Mouse (Mus musculus): ENCODE measurements at regions not wholly inside any gene's neighbourhood (a gene's known extent, or its start where the extent isn't known, plus 50 kb on each side); places are given as distances from the start of the nearest gene placed in this dataset.

DNA sequence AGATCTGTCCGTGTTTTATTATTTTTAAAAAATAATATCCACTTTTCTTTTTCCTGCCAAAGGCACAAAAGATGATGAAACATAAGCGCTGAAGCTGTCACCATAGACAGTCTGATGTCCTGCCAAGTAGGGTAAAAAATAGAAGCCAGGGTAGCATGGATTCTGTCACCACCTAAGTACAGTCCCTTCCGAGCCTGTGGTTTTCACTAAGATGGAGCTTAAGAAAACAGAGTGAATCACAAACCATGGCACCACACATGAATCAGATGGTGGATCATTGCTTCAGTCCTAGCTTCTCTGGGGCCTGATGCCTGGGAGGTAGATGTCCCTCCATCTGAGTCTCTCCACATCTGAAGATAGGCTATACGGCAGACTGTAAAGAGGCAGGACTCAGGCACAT is 55.9 kb upstream of the Fmod start:
- H3K4me2 ChIP-seq (ENCODE audit: low read length): no peak overlapping the region
- no peaks in the 10 kb centered on the region for H3K27me3 ChIP-seq (ENCODE audit: control insufficient read depth, insufficient read depth, low read length)
- peaks cover 6 to 16% of the 10 kb centered on the region in 2 experiments; a peak in 2 of 4 replicates for H3K4me1 ChIP-seq (ENCODE audit: control insufficient read depth in 2 of 2, insufficient read depth in 2 of 2, low read length in 2 of 2)
- no peak overlapping the region for H3K4me3 ChIP-seq (ENCODE audit: control insufficient read depth in 1 of 2, insufficient read depth in 1 of 2, low read depth in 1 of 2, low read length in 2 of 2)
- no peaks in the 10 kb centered on the region for H3K36me3 ChIP-seq (ENCODE audit: control insufficient read depth, insufficient read depth, low read length)
- 74% methylated on average over 4 of the region's 4 CpGs for WGBS
- no peaks in the 10 kb centered on the region for H3K9me3 ChIP-seq (ENCODE audit: control insufficient read depth, low read length)
- H3K9ac ChIP-seq (ENCODE audit: low read length): no peak overlapping the region
- no peak overlapping the region for H3K27ac ChIP-seq (replicated peaks in 1 of 2; ENCODE audit: control insufficient read depth in 1 of 2, insufficient read depth in 1 of 2, low read depth in 2 of 2, low read length in 2 of 2)
- ATAC-seq (ENCODE audit: insufficient number of reproducible peaks, insufficient read depth, low FRiP score, low read depth): no peak

DNA sequence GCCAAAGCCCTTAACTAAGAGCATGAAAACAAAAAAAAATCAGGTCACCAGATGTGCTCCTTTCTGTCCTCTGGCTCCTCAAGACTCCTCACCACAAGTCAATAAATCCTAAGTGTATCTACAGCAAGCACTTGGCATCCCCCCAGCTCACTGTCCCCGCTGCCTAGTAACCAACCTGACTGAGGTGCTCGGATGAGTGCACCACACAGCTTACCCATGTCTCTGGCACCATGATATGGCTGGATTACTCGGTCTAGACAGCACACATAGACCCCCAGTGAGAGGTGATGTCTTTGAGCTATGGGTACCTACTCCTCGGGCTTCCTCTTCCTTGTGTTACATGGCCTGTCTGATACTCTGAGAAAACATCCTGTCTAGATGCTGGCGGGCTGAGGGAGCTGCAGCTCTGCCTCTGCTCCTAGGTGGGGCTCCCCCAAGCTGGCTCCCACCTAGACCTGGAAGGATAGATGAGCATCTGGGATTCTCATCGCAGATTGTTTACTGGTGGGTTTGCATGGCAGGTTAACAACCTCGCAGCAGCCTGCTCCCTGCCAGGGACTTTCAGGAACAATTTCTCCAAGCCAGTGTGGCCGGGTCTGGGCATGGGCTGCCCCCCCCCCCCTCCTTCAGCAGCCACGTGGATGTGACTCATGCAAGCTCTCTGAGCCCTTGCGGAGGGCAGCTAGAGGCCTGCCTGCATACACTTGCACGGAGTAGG is 57.2 kb upstream of the Prelp start:
- WGBS: 47% methylated on average over 11 of the region's 11 CpGs
- Histone ChIP-seq H3K9ac (ENCODE audit: low read length) (peak overlapping the region; percentile 49; the same call in 1 of the 2 replicates), H3K4me2 (ENCODE audit: low read length) (peak overlapping the region; percentile 23; the same call in 1 of the 2 replicates), H3K9me3 (ENCODE audit: control insufficient read depth, low read length) (no peaks in the 10 kb centered on the region), H3K4me3 (ENCODE audit: control insufficient read depth in 1 of 2, insufficient read depth in 1 of 2, low read depth in 1 of 2, low read length in 2 of 2) (no peak overlapping the region), H3K27me3 (ENCODE audit: control insufficient read depth, insufficient read depth, low read length) (no peaks in the 10 kb centered on the region), H3K36me3 (ENCODE audit: control insufficient read depth, insufficient read depth, low read length) (no peaks in the 10 kb centered on the region), H3K27ac (replicated peaks in 1 of 2; ENCODE audit: control insufficient read depth in 1 of 2, insufficient read depth in 1 of 2, low read depth in 2 of 2, low read length in 2 of 2) (no peak overlapping the region), H3K4me1 (ENCODE audit: control insufficient read depth in 2 of 2, insufficient read depth in 2 of 2, low read length in 2 of 2) (peaks cover 6 to 16% of the 10 kb centered on the region in 2 experiments; a peak in 2 of 4 replicates)
- ATAC-seq (ENCODE audit: insufficient number of reproducible peaks, insufficient read depth, low FRiP score, low read depth): no peak

DNA sequence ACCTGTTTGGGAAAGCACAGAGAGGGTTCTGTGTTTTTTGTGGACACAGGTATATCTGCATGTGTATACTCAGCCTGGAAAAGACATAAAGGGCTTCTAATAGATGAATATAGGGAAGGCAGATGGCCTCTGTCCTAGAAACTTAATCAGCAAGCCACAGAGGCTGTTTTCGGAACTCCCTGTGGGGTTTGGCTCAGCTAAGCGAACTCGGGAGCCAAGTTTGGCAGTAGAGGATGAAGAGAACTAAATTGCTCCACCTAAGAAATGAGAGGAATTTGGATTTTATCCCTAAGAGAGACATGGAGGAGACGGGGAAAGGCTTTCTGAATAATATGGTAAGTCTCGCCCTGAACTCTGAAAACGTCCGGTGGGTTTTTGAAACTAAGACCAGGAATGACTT is 56.0 kb upstream of the Prelp start:
- H3K4me2 ChIP-seq (ENCODE audit: low read length): no peak overlapping the region
- H3K27ac ChIP-seq (replicated peaks in 1 of 2; ENCODE audit: control insufficient read depth in 1 of 2, insufficient read depth in 1 of 2, low read depth in 2 of 2, low read length in 2 of 2): no peak overlapping the region
- no peaks in the 10 kb centered on the region for H3K36me3 ChIP-seq (ENCODE audit: control insufficient read depth, insufficient read depth, low read length)
- H3K27me3 ChIP-seq (ENCODE audit: control insufficient read depth, insufficient read depth, low read length): no peaks in the 10 kb centered on the region
- H3K4me1 ChIP-seq (ENCODE audit: control insufficient read depth in 2 of 2, insufficient read depth in 2 of 2, low read length in 2 of 2): peaks cover 6 to 16% of the 10 kb centered on the region in 2 experiments; a peak in 2 of 4 replicates
- H3K4me3 ChIP-seq (ENCODE audit: control insufficient read depth in 1 of 2, insufficient read depth in 1 of 2, low read depth in 1 of 2, low read length in 2 of 2): no peak overlapping the region
- no peak overlapping the region for H3K9ac ChIP-seq (ENCODE audit: low read length)
- ATAC-seq (ENCODE audit: insufficient number of reproducible peaks, insufficient read depth, low FRiP score, low read depth): no peak
- no peaks in the 10 kb centered on the region for H3K9me3 ChIP-seq (ENCODE audit: control insufficient read depth, low read length)
- 76% methylated on average over 7 of the region's 7 CpGs for WGBS

DNA sequence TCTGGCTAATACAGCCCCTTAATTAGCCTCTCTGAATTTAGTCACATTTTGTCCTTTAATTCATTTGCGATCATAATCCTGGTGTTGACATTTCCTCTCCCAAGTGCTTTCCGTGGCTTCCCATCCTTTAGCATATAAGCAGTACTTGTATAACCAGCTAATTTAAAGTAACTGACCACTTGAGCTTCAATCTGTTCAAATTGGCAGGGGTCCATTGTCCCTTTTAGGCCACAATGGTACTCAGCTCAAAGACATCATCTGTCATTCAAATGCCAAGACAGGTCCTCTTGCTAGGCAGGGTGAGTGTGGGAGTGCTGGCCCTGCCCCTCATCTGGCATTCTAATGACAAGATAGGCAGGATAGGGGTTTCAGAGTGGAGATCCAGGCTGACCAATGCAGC is 52.6 kb upstream of the Prelp start:
- Histone ChIP-seq H3K4me3 (ENCODE audit: control insufficient read depth in 1 of 2, insufficient read depth in 1 of 2, low read depth in 1 of 2, low read length in 2 of 2) (no peak overlapping the region), H3K27me3 (ENCODE audit: control insufficient read depth, insufficient read depth, low read length) (no peaks in the 10 kb centered on the region), H3K4me2 (ENCODE audit: low read length) (no peak overlapping the region), H3K9ac (ENCODE audit: low read length) (no peak overlapping the region), H3K9me3 (ENCODE audit: control insufficient read depth, low read length) (no peaks in the 10 kb centered on the region), H3K27ac (replicated peaks in 1 of 2; ENCODE audit: control insufficient read depth in 1 of 2, insufficient read depth in 1 of 2, low read depth in 2 of 2, low read length in 2 of 2) (no peak overlapping the region), H3K4me1 (ENCODE audit: control insufficient read depth in 2 of 2, insufficient read depth in 2 of 2, low read length in 2 of 2) (peaks cover 2 to 9% of the 10 kb centered on the region in 2 experiments; a peak in 2 of 4 replicates), H3K36me3 (ENCODE audit: control insufficient read depth, insufficient read depth, low read length) (no peaks in the 10 kb centered on the region)
- ATAC-seq (ENCODE audit: insufficient number of reproducible peaks, insufficient read depth, low FRiP score, low read depth): no peak
- WGBS: 73% methylated on average over 2 of the region's 2 CpGs

GRCm38 (mm10) chr1:133971290-133971689 is 50.1 kb upstream of the Prelp start:
- no peak overlapping the region for H3K27ac ChIP-seq (replicated peaks in 1 of 2; ENCODE audit: control insufficient read depth in 1 of 2, insufficient read depth in 1 of 2, low read depth in 2 of 2, low read length in 2 of 2)
- no peak overlapping the region for H3K9ac ChIP-seq (ENCODE audit: low read length)
- no peak for ATAC-seq (ENCODE audit: insufficient number of reproducible peaks, insufficient read depth, low FRiP score, low read depth)
- no peaks in the 10 kb centered on the region for H3K27me3 ChIP-seq (ENCODE audit: control insufficient read depth, insufficient read depth, low read length)
- peaks cover 0 to 4% of the 10 kb centered on the region in 2 experiments; a peak in 1 of 4 replicates for H3K4me1 ChIP-seq (ENCODE audit: control insufficient read depth in 2 of 2, insufficient read depth in 2 of 2, low read length in 2 of 2)
- H3K4me3 ChIP-seq (ENCODE audit: control insufficient read depth in 1 of 2, insufficient read depth in 1 of 2, low read depth in 1 of 2, low read length in 2 of 2): no peak overlapping the region
- no peaks in the 10 kb centered on the region for H3K36me3 ChIP-seq (ENCODE audit: control insufficient read depth, insufficient read depth, low read length)
- H3K9me3 ChIP-seq (ENCODE audit: control insufficient read depth, low read length): no peaks in the 10 kb centered on the region
- 29% methylated on average over 3 of the region's 3 CpGs for WGBS
- no peak overlapping the region for H3K4me2 ChIP-seq (ENCODE audit: low read length)
